Mouse (Mus musculus): ENCODE data around the gene Adamts4. TPM values are rescaled to one million over a fixed set of nuclear protein-coding genes. Genes with fewer than 3 reads are reported as not detected.

Gene Adamts4
- 4.6 and 5.4 TPM in 2 replicates for polyA plus RNA-seq (2014; fragmentation: Nextera tagmentation; extraction: Ambion mirVana)

DNA sequence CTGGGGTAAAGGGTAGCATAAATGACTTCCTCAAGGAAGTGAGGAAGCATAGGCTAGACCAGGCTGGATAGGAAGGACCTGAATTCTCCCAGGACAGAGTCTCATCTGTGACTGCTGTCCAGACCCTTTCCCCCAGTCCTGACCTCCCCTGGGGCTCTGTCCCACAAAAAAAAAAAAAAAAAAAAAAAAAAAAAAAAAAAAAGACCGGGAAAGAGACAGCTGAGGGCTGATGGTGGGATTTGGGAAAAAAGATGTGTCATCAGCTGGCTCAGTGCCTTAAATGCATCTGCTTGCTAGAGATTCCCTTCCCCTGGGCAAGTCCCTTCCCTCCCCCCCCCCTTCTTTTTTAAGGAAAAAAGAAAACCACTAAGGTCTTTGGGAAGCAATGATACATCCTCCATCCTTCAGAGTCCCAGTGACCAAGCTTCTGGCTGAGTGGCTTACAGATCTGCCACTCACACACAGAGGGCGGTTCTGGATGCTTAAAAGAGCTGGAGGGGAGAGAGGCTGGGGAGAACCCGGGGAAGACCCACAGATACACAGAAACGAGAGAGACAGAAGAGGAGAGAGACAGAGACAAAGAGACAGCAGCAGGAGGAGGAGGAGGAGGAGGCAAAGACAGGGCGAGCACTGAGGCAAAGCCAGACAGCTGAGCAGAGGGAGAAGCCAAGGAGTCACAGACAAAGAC lies at the start of gene Adamts4:
Gene Adamts4, plus strand, starts transcription at position 509 of the 688 bp plus-strand sequence.
- peaks cover 14% of the 10 kb centered on the region for H3K4me1 ChIP-seq (replicated peaks; ENCODE audit: control insufficient read depth, insufficient read depth, low read length)
- peak within 1 kb of the TSS; percentile 45 for H3K4me2 ChIP-seq (replicated peaks; ENCODE audit: low read depth, low read length)
- 7% methylated on average over 5 of the region's 5 CpGs for WGBS
- H3K36me3 ChIP-seq (ENCODE audit: control insufficient read depth, insufficient read depth, low read length): no peaks in the 10 kb centered on the region
- H3K4me3 ChIP-seq (ENCODE audit: low read depth, low read length): peak within 1 kb of the TSS; percentile 23
- peak within 1 kb of the TSS; percentile 33; the same call in 1 of the 2 replicates for H3K9ac ChIP-seq (ENCODE audit: low read depth, low read length)
- no peaks in the 10 kb centered on the region for H3K9me3 ChIP-seq (ENCODE audit: control insufficient read depth, low read length)
- peak within 1 kb of the TSS; percentile 67; the same call in 1 of the 2 replicates for H3K27ac ChIP-seq (ENCODE audit: low read depth, low read length)
- no peaks in the 10 kb centered on the region for H3K27me3 ChIP-seq (ENCODE audit: control insufficient read depth, insufficient read depth, low read length)
- DNase-seq (ENCODE audit: low spot score) (peak; percentile 68), ATAC-seq (ENCODE audit: low FRiP score) (no peak)

DNA sequence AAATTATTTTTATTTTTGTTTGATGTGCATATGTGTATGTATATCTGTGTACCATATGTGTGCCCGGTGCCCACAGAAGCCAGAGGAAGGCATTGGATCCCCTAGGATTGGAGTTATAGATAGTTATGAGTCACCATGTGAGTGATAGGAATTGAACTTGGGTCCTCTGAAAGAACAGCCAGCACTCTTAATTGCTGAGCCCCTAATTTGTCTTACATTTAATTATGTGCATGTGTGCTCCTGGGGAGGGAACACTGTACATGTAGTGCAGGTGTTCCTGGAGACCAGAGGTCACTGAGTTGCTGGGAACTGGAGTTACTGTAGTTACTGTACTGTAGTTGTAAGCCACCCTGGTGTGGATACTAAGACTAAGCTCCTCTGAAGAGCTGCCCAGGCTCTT lies 49.5 kb upstream of the Adamts4 start:
- Histone ChIP-seq H3K4me3 (ENCODE audit: low read depth, low read length) (no peak overlapping the region), H3K36me3 (ENCODE audit: control insufficient read depth, insufficient read depth, low read length) (no peaks in the 10 kb centered on the region), H3K27ac (ENCODE audit: low read depth, low read length) (no peak overlapping the region), H3K4me1 (replicated peaks; ENCODE audit: control insufficient read depth, insufficient read depth, low read length) (0 out of 2 replicates have a peak, but pooled peaks cover 1% of the 10 kb centered on the region), H3K9ac (ENCODE audit: low read depth, low read length) (no peak overlapping the region), H3K9me3 (ENCODE audit: control insufficient read depth, low read length) (no peaks in the 10 kb centered on the region), H3K27me3 (ENCODE audit: control insufficient read depth, insufficient read depth, low read length) (peaks cover 11% of the 10 kb centered on the region; the same call in 1 of the 2 replicates), H3K4me2 (replicated peaks; ENCODE audit: low read depth, low read length) (no peak overlapping the region)
- DNase-seq (ENCODE audit: low spot score): no peak
- no peak for ATAC-seq (ENCODE audit: low FRiP score)
- WGBS: 98% methylated on average over 1 of the region's 1 CpGs

DNA sequence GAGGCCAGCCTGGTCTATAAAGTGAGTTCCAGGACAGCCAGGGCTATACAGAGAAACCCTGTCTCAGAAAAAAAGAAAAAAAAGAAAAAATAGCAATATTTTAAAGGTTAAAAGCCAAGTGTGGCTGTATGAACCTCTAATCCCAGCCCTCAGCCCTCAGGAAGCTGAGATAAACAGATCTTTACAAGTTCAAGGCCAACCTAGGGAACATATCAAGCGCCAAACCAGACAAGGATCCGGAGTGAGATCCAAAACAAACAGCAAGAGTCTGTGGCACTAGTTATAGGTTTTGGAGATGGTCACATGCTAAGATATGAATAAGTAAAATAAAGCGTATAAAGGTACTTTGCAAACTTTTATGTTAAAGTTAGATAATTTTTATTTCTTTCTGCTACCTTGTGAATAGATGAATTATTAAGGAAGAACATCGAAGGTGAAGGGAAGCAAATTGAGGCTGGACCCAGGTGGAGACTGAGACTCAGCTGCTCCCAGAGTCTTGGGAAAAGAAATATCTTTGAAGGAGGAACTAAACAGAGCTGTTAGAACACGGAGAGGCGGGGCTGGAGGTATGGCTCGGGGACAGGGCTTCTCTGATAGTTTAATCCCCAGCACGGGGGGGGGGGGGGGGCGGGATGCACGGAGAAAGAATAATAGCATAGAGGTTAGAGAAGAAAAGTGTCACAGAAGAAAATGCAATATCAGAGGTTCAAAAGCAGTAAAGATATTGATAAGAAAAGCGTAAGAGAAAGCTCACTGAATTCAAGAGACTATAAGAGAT lies 46.6 kb upstream of the Adamts4 start:
- H3K9me3 ChIP-seq (ENCODE audit: control insufficient read depth, low read length): no peaks in the 10 kb centered on the region
- no peak overlapping the region for H3K9ac ChIP-seq (ENCODE audit: low read depth, low read length)
- no peak overlapping the region for H3K4me2 ChIP-seq (replicated peaks; ENCODE audit: low read depth, low read length)
- H3K27me3 ChIP-seq (ENCODE audit: control insufficient read depth, insufficient read depth, low read length): no peaks in the 10 kb centered on the region
- 67% methylated on average over 9 of the region's 11 CpGs for WGBS
- H3K4me3 ChIP-seq (ENCODE audit: low read depth, low read length): no peak overlapping the region
- H3K27ac ChIP-seq (ENCODE audit: low read depth, low read length): no peak overlapping the region
- H3K4me1 ChIP-seq (replicated peaks; ENCODE audit: control insufficient read depth, insufficient read depth, low read length): no peaks in the 10 kb centered on the region
- DNase-seq (ENCODE audit: low spot score) (no peak), ATAC-seq (ENCODE audit: low FRiP score) (no peak)
- H3K36me3 ChIP-seq (ENCODE audit: control insufficient read depth, insufficient read depth, low read length): no peaks in the 10 kb centered on the region

DNA sequence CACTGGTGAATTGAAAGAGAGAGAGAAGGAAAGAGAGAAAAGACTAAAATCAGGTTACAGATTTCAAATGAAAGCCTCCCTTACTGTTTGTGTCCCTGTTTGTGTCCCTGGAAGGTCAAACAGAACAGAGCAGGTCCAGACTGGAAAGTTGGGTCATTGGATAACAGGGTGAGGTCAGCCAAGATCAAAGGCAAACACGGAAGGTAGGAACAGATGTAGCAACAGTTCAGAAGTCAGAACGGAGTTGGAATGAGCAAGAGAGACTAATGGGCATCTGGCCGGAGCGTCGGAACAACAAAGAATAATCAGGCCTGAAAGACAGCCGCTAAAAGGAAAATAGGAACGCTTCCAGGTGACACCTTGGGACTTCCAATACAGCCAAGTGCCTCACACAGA lies 46.0 kb upstream of the Adamts4 start:
- Histone ChIP-seq H3K36me3 (ENCODE audit: control insufficient read depth, insufficient read depth, low read length) (no peaks in the 10 kb centered on the region), H3K27me3 (ENCODE audit: control insufficient read depth, insufficient read depth, low read length) (no peaks in the 10 kb centered on the region), H3K9me3 (ENCODE audit: control insufficient read depth, low read length) (no peaks in the 10 kb centered on the region), H3K4me2 (replicated peaks; ENCODE audit: low read depth, low read length) (no peak overlapping the region), H3K9ac (ENCODE audit: low read depth, low read length) (no peak overlapping the region), H3K4me3 (ENCODE audit: low read depth, low read length) (no peak overlapping the region), H3K27ac (ENCODE audit: low read depth, low read length) (no peak overlapping the region), H3K4me1 (replicated peaks; ENCODE audit: control insufficient read depth, insufficient read depth, low read length) (no peaks in the 10 kb centered on the region)
- ATAC-seq (ENCODE audit: low FRiP score): no peak
- 69% methylated on average over 7 of the region's 7 CpGs for WGBS
- no peak for DNase-seq (ENCODE audit: low spot score)

DNA sequence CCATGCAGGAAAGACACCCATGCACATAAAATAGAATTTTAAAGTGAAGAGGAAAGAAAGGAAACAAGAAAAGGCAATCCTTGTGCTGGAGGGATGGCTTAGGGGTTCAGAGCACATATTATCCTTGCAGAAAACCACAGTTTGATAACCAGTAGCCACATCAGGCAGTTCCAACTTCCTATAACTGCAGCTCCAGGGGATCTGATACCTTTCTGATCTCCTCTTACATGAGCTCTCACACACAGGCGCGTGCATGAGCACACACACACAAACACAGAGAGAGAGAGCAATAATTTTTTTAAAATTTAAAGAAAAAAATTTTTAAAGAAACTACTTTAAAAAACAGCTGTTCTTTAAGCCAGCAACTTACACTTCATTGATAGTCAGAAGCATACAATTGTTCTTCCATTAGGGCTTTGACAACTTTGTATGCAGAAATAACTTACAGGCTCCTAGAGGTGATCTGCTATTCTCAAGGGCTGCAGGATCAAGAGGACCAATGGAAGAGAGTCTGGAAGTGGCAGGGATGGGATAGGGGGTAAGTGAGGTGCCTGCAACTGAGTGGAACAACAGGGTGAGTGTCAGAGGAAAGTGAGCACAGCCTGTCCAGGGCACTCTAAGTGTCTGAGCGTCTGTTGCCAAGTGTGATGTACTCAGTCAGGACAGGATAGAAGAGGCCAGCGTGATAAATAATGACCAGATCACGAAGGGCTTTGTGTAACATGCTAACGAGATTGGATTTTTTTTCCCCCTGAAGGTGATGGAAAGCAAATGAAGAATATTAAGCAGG lies 44.3 kb upstream of the Adamts4 start:
- Histone ChIP-seq H3K9ac (ENCODE audit: low read depth, low read length) (no peak overlapping the region), H3K4me3 (ENCODE audit: low read depth, low read length) (no peak overlapping the region), H3K27me3 (ENCODE audit: control insufficient read depth, insufficient read depth, low read length) (no peaks in the 10 kb centered on the region), H3K9me3 (ENCODE audit: control insufficient read depth, low read length) (no peaks in the 10 kb centered on the region), H3K27ac (ENCODE audit: low read depth, low read length) (no peak overlapping the region), H3K4me2 (replicated peaks; ENCODE audit: low read depth, low read length) (no peak overlapping the region), H3K36me3 (ENCODE audit: control insufficient read depth, insufficient read depth, low read length) (no peaks in the 10 kb centered on the region), H3K4me1 (replicated peaks; ENCODE audit: control insufficient read depth, insufficient read depth, low read length) (no peaks in the 10 kb centered on the region)
- DNase-seq (ENCODE audit: low spot score) (no peak), ATAC-seq (ENCODE audit: low FRiP score) (no peak; the same call in 1 of the 2 replicates)
- 67% methylated on average over 6 of the region's 6 CpGs for WGBS

DNA sequence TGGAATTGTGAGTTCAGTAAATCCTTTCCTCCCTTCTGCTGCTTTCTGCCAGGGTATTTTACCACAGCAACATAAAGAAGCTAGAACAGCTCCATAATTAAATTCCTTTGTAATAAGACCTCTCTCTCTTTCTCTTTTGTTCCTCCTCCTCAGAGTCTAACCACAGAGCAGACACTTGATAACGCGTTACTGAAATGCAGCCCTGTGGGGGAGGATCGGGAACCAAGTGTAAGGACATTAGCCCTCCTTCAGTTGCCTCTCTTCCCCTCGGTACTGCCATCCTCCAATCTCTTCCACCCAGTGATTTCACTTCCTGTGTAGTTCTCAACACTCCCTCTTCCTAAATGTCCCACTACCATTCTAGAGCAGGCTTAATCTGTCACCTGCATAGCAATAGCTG lies 40.8 kb upstream of the Adamts4 start:
- Histone ChIP-seq H3K9ac (ENCODE audit: low read depth, low read length) (no peak overlapping the region), H3K4me2 (replicated peaks; ENCODE audit: low read depth, low read length) (no peak overlapping the region), H3K36me3 (ENCODE audit: control insufficient read depth, insufficient read depth, low read length) (no peaks in the 10 kb centered on the region), H3K27me3 (ENCODE audit: control insufficient read depth, insufficient read depth, low read length) (no peaks in the 10 kb centered on the region), H3K27ac (ENCODE audit: low read depth, low read length) (no peak overlapping the region), H3K9me3 (ENCODE audit: control insufficient read depth, low read length) (no peaks in the 10 kb centered on the region), H3K4me3 (ENCODE audit: low read depth, low read length) (no peak overlapping the region), H3K4me1 (replicated peaks; ENCODE audit: control insufficient read depth, insufficient read depth, low read length) (no peaks in the 10 kb centered on the region)
- DNase-seq (ENCODE audit: low spot score) (no peak), ATAC-seq (ENCODE audit: low FRiP score) (no peak)
- WGBS: 43% methylated on average over 4 of the region's 4 CpGs

DNA sequence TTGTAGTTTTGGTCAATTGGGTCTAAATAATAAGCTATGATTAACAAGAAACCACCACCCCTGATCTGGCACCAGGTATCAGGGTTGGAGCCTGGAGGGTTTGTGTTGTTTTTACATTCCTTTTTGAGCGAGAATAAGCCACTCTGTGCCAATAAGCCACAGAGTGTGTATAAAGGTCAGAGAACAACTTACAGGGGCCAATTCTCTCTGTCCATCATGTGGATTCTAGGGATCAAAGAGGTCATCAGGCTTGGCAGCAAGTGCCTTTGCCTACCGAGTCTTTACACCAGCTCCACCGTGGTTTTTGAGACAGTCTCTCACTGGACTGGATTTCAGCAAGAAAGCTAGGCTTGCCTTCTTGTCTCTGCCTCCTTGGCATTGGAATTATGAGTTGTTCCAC lies 37.4 kb upstream of the Adamts4 start:
- no peak for ATAC-seq (ENCODE audit: low FRiP score)
- 55% methylated on average over 3 of the region's 3 CpGs for WGBS
- H3K27ac ChIP-seq (ENCODE audit: low read depth, low read length): no peak overlapping the region

DNA sequence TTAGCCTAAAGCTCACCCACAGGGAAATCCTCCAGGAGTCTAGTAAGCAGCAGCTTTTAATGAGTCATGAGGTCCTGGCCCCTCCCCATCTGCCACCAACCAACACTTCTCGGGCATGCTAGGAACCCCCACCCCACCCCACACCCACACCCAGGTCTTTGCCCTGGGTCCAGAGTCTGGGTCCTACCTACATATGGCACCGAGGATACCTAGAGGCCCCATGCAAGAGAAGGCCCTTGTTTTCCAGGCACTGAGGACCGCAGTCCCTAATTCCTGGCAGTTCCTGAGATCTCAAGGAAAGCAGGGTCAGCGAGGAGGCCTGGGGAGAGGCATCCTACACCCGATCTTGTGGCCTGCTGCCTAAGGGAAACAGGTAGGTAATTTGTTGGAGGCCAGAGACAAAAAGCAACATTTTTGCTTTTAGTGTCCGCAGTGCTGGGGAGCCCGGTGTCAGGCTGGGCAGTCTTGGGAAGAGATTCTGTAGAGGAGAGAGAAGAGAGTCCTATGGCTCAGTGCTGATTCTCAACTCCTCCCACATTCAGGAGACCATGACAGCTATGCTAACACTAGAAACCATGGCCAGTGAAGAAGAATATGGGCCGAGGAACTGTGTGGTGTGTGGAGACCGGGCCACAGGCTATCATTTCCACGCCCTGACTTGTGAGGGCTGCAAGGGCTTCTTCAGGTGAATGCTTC lies 36.3 kb upstream of the Adamts4 start, which contains the start of gene Nr1i3:
Gene Nr1i3, plus strand, starts transcription at position 170 of the 696 bp plus-strand sequence.
- no peak within 1 kb of the TSS for H3K27ac ChIP-seq (ENCODE audit: low read depth, low read length)
- no peak within 1 kb of the TSS for H3K4me2 ChIP-seq (replicated peaks; ENCODE audit: low read depth, low read length)
- H3K9me3 ChIP-seq (ENCODE audit: control insufficient read depth, low read length): no peaks in the 10 kb centered on the region
- DNase-seq (ENCODE audit: low spot score) (no peak), ATAC-seq (ENCODE audit: low FRiP score) (no peak)
- no peaks in the 10 kb centered on the region for H3K36me3 ChIP-seq (ENCODE audit: control insufficient read depth, insufficient read depth, low read length)
- H3K9ac ChIP-seq (ENCODE audit: low read depth, low read length): no peak within 1 kb of the TSS
- no peaks in the 10 kb centered on the region for H3K4me1 ChIP-seq (replicated peaks; ENCODE audit: control insufficient read depth, insufficient read depth, low read length)
- no peak within 1 kb of the TSS for H3K4me3 ChIP-seq (ENCODE audit: low read depth, low read length)
- no peaks in the 10 kb centered on the region for H3K27me3 ChIP-seq (ENCODE audit: control insufficient read depth, insufficient read depth, low read length)
- WGBS: 73% methylated on average over 10 of the region's 10 CpGs

More for the DNA sequence above, 37.4 kb upstream of the Adamts4 start:
- Histone ChIP-seq H3K4me3 (ENCODE audit: low read depth, low read length) (no peak overlapping the region), H3K4me2 (replicated peaks; ENCODE audit: low read depth, low read length) (no peak overlapping the region), H3K36me3 (ENCODE audit: control insufficient read depth, insufficient read depth, low read length) (no peaks in the 10 kb centered on the region), H3K9ac (ENCODE audit: low read depth, low read length) (no peak overlapping the region), H3K4me1 (replicated peaks; ENCODE audit: control insufficient read depth, insufficient read depth, low read length) (no peaks in the 10 kb centered on the region), H3K9me3 (ENCODE audit: control insufficient read depth, low read length) (no peaks in the 10 kb centered on the region), H3K27me3 (ENCODE audit: control insufficient read depth, insufficient read depth, low read length) (no peaks in the 10 kb centered on the region)
- DNase-seq (ENCODE audit: low spot score): no peak

All from hindbrain, embryonic 11.5 days (tissue).